Mouse (Mus musculus): ENCODE data around the gene D630003M21Rik.

GRCm38 (mm10) chr2:158276451-158276850, 47.4 kb upstream of the D630003M21Rik start:
- TF ChIP-seq CTCF (IDR thresholded peaks at IDR 0.05; ENCODE audit: control insufficient read depth, insufficient read depth, insufficient replicate concordance, low read depth, low read length) (no peak), POLR2A (IDR thresholded peaks at IDR 0.05; ENCODE audit: control insufficient read depth, low read depth, low read length) (no peak)
